Mouse (Mus musculus) liver, postnatal 0 days (tissue): ENCODE measurements around the gene Ptprd.

Experiments
- CTCF ChIP-seq: sonication (generic); IDR thresholded peaks from 2 replicates; pipeline ENCODE4 v1.5.1; 2016; ENCODE audit warnings: antibody characterized with exemption, low read depth
- EP300 ChIP-seq: IDR thresholded peaks from 2 replicates; pipeline ENCODE4 v1.6.1; 2016; ENCODE audit warnings: antibody characterized with exemption, low read depth, mild to moderate bottlenecking

GRCm38 (mm10) chr4:76429769-76430168 is 1782.0 kb downstream of the Ptprd start:
- TF ChIP-seq CTCF (no peak), EP300 (no peak)
